Mouse (Mus musculus) cerebellum, adult 8-10 months (tissue): ENCODE measurements around the gene Itga3.
A peak's percentile ranks its signal among the peaks of the same experiment; 100 is the strongest.

Experiments
- DNase-seq: peaks from one replicate; pipeline ENCODE4 v3.0.0; 2022

Itga3 gene

DNA sequence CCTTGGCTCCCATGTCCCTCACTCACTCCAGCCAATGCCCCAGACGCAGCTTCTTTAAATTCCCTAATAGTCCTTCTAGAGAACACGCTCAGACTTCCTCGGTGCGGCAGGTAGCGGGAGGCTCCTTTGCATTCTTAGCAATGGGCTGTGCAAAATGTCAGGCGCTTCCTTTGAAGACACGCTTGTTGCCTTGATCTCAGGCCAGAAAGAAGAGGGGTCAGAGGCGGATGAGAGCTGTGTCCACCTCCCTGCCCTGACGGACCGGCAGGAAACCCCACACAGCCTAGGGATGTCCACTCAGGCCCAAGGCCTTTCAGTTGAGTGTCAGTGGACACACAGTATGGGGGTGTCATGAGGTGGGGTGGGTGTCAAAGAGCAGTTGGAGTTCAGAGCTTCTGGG lies 19.0 kb upstream of the Itga3 start:
- DNase-seq: no peak

DNA sequence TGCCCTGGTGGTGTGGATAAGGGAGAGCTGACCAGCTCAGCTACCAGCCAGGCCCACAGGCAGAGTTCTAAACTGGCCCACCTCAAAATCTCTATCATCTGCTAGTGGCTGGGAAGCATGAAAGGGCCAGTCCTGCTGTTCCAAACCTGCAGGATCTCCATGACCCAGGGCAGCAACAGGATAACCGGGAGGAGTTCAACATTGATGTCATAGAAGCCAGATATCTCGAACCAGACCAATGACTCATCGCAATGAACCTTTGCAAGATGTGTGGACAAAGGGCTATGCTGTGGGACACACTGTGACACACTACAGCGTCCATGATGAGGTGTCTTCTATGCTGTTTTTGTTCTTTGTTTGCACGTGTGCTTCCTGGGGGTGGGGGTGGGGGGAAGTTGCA lies 16.5 kb upstream of the Itga3 start:
- DNase-seq: no peak

DNA sequence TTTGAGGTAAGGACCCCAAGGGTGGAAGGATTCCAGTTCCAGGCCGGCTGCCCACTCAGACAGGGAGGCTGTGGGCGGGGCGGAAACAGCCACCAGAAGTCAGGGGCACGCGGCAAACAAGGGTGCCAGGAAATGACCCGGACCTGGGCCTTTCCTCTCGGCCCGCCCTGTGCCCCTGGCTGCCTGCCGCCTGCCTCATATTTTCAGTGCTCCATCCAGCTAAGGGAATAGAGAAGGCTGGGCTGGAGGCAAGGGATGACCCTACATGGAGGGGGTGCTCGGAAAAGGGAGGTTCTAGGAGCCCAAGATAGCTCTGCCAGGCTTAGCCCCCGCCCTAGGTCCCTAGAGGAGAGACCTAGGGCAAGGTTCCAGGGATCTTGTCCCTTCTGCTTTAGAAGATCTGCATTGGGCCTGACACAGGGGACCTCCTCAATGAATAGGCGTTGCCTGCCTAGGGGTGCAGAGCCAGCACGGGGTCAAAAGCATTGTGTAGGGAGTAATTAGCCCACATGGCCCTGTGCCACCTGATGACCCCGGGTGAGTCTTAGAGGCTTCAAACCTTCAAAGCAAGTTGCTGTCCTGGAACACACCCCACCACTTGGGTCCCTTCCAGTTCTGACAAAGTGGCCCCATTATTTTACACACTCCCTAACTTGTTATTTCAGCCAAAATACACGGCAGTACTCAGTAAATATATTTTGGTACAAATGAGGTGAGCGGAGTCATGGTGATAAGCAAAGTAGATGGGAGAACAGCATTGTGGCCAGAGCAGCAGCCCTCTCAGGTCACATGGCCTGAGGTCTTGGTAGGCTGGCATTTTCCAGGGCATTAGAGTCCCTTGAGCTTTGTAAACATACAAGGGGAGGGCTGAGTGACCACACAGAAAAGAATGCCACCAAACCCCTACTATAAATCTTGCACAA lies 12.5 kb upstream of the Itga3 start:
- no peak for DNase-seq

DNA sequence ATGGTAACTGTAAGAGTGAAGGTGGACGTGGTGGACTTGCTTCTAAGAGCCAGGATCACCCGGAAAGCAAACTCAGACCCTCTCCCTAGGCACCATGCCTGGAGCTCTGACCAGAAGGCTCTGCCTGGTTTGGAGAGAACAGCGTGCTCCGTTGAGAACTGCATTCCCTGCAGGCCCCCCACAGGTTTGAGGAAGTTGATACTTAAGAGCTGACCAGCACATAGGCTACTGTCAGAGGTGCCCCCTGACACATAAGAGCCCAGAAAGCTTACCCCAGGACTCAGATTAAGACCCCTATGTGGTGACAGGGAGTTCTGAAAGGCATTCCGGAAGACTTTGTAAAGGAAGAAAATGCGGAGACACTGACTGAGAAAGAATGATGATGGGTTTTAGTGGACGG lies 11.7 kb upstream of the Itga3 start:
- no peak for DNase-seq

DNA sequence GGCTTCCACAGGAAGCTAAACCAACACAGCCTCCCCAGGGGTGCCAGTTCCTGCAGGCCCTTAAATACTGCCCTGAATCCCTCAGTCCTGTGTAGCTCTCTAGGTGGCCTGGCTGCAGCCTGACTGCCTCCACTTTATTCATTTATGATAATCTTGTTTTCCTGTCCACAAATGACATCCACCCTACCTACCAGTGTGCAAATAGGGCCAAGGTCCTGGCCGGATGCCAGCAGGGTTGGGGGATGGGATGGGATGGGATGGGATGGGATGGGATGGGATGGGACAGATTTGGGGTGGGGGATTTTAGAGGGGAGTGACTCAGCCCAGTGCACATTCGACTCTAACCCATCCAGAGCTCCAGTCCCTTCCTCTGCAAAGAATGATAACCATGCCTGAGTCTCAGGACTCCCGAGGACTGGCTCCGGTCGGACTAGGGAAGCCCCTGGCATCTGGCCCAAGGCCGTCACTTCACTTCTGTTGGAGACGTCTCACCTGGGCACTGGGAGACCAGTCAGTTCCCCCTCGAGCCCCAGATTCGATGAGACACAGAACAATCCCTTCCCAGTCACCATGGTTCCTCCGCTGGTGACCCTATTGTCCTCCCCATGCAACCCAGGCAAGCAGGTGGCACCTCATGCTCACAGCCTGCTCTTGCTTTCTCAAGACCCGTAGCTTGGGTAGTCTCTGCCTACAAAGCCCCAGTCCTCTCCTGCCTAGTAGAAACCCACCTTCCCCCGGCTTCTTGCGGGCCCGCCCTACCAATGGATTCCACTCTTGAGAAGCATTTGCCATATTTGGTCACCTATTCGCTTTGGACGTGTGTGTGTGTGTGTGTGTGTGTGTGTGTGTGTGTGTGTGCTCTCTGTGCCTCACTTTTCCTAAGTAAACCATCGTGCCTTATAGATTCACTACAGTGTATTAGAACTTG lies 11.0 kb upstream of the Itga3 start:
- DNase-seq: no peak

DNA sequence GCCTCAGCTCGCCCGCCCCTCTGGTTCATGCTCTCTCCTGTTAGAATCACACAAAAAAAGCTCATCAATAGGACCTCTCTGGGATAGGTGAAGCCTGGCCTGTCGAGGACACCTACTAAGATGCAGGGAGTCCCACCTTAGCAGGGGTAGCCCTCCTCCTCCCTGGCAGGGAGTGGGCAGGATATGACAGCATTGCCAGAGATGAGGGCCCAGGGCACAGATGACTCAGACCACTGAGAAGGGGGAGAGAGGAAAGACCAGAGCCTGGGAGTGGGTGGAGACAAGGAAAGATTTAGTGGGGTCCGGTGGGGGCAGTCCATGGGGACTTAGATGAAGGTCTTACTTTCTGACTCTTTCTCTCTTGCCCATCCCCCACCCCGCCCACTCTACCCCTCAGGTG lies 9.6 kb upstream of the Itga3 start:
- no peak for DNase-seq

DNA sequence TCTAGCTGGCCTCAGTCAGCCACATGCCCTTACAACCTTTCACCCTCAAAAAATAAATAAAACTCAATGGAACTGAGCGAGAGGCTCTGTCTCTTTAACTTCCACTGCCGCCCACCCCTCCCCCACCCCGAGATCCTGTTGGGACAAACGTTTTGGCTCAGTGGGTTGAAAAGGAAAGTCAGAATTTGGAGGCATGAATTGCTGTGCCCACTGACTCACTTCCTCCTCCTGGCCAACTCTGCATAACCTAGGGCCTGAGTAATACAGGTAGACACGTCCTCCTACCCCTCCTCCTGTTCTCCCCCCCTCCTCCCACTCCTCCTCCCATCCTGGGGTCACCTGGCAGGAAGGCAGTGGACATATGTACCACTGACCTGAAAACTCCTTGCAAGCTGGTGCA lies 9.1 kb upstream of the Itga3 start:
- DNase-seq: no peak

DNA sequence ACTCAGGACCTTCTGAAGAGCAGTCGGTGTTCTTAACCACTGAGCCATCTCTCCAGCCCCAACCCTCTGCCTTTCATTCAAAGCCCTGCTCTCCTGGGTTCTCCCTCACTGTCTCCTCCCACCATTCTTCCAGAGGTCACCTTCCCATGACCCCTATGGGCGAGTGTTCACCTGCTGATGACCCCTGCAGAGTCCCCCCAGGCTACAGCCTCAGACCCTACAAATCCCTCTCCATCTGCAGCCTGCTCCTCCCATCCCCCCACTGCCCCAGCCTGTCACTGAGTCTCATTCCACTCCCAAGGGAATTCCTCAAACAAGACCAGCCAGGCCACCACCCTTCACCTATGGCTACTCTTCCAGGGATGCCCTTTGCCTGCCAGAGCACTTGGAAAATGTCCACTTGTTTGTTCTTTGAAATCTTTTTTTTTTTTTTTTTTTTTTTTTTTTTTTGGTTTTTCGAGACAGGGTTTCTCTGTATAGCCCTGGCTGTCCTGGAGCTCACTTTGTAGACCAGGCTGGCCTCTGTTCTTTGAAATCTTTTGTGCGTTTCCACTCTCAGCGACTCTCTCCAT lies 8.3 kb upstream of the Itga3 start:
- no peak for DNase-seq

DNA sequence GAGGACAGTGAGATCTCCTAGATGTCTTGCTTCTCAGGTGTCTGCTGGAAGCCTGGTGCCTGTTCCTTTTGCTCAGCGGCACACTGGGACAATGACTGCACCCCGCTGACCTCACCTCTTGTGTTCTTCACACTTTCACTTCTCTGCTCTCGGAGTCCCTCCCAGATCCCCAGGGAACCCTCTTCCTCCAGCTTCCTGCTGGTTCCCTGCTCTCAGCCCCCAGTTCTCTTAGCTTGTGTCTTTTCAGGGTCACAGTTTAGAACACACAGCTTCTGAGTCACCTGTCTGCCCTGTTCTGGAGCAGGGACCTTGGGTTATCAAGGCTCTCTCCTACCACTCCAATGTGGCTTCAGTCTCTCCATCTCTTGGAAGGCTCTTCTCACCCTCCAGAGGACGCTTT lies 7.6 kb upstream of the Itga3 start:
- DNase-seq: no peak

DNA sequence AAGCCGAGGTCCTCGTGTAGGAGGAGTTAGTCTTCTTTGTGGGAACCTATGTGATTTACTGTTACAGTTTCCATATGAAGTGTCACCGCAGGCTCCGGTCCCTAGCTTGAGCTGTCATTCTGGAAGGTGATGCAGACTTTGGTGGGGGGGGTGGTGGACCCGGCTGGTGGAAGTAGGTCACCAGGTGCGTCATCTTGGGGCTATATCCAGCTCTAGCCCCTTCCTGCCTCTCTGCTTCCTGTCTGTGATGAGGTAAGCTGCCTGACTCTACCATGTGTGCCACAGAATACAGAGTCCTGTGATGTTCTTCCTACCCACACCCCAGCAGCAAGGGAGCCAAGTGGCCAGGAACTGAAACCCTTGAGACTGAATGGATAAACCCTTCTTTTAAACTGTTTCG lies 6.3 kb upstream of the Itga3 start:
- no peak for DNase-seq

DNA sequence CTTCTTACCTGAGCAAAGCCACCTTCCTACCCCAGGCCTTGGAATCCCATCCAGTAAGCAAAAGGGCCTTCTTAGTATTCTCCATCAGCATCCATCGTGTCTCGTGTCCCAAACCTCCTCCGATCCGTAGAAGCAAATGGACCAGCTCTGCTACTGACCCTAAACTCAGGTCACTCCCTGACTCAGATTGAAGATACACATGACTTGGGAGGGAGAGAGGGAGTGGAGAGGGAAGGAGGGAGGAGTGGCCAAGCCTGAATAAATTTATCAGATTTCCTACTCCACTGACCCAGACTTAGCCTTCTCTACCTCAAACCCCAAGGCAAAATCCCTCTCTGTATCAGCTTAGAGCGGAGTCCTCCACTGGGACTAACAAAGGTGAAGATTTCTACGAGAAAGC lies 4.2 kb upstream of the Itga3 start:
- DNase-seq: no peak

DNA sequence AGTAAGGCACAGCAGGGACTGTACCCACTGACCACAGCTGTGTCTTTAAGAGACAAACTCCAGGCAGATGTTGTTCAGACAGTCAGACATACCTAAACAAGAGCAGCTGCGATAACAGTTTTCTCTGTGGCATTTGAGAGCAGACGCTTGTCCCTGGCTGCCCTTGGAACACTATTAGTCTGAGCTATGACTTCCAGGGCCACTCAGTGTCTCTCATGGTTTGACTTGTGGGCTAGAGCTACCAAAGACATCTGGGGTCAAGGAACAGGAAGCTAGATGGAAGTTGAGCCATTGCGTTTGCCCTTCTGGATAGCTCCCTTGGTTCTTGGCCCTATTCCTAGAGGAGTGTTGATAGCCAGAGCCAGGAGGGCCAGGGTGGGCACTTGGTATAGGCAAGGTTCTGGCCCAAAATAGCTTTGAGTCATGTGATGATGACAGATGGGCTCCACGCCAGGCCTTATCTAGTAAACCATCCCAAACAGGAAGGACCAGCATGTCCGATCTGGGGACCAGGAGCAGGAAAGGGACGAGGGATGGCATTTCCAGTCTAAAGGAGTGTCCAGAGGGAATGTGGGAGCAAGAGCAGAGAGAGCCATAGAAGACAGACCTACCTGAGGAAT lies 2.8 kb upstream of the Itga3 start:
- DNase-seq: no peak

DNA sequence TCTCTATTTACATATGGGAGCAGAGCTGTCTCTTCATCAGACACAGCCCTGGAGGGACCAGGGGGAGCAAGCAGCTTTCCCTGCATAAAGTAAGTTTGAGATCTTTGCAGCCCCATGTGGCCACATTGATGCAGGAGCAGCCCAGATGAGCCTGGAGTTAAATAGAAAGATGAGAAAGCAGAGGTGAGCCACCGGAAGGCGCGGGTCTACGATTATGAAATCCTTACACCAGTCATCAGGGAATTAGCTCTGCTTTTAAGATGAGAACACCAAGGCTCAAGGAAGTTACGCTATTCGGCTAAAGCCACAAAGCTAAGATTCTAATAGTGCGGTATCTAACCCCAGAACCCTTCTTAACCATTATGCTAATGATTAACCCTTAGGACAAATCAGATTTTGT lies 1.4 kb upstream of the Itga3 start:
- DNase-seq: no peak

DNA sequence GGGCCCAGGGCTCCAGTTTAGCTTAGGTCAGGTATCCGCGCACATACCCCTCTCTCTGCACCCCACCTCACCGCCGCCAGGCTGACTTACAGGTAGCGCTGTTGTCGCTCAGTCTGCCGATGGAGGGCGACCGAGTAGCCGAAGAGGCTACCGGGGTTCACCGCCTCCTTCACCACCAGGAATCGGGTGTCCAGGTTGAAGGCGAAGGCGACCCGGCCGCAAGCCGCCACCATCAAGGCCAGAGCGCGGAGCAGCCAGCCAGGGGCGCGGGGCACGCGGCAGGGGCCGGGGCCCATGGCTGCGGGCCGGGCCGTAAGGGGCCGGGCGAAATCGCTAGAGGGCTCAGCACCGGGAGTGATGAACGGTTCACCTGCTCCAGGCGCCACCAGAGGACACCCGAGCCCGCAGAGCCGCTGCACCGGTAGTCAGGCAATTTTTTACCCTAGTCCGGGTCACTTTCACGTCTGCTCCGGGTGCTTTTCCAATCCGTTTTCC lies 513 bp downstream of the Itga3 start:
- DNase-seq: peak; percentile 75

DNA sequence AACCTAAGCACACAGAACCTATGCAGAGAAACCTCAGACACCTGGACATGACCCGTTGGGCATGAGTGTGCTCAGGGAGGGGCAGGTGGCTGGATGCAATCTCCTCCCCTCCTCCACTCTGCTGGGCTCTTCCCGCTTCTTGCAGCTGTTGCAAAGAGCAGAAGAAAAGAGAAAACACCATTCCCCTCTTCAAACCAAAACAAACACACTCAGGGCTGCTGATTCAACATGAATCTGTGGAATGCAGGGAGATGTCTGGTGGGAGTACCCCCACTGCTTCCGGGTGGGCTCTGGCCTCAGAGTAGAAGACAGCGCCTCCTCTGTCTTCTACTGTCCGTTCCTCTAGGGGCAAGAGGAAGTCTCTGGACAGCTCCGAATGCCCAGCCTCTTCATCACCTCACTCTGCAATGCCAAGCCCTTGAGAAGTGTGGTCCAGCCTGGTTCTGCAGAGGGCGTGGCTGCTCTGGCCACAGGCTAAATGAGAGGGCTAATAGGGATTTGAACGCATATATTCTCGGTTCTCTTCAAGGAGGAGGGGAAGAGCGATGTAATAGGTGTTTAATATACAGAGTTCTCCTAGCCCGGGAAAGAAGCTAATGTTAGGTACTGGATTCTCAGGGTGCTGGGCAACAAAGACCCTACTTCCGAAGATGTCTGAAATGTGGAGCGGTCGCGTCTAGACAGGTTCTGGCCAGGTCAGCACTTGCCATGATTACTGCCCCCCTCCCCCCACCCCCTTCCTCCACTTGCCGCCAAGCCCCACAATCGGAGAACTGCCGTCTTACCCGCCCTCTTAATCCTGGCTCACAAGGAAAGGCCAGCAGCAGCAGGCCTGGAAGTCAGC lies 1.2 kb downstream of the Itga3 start:
- DNase-seq: no peak

DNA sequence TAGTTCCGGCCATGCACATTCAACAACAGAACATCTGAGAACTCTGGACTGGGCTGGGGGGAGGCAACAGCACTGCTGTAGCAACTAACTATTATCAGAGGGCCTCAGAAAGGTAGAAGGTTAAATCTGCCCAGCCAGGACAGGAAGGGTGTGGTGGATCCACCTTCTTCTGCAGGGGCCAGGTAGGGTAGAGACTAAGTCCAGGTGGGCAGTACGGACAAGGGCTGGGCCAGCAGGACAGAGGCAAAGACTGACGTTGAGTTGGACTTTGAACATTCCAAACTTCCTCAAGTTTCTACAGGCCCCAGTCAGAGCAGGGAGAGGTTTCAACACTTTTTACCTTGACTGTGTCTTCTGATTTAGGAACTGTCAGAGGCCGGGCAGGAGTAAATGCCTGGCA lies 1.9 kb downstream of the Itga3 start:
- no peak for DNase-seq

DNA sequence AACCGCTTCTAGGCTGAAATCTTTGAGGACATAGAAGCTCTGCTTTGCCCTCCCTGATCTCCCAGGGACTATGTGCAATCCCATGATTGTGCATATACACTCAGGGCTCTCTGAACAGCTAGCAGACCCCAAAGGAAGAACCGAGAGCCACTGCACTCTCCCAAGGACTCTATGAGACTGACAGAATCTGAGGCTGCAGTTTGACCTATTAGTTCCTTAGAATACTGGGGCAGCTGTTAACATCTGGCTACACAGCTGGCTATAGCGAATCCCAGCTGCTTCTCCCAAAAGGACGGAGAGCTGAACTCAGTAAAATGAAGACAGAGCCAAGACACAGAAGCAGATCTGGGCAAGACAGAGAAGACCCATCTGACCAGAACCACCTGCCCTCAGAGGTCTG lies 2.8 kb downstream of the Itga3 start:
- DNase-seq: no peak

DNA sequence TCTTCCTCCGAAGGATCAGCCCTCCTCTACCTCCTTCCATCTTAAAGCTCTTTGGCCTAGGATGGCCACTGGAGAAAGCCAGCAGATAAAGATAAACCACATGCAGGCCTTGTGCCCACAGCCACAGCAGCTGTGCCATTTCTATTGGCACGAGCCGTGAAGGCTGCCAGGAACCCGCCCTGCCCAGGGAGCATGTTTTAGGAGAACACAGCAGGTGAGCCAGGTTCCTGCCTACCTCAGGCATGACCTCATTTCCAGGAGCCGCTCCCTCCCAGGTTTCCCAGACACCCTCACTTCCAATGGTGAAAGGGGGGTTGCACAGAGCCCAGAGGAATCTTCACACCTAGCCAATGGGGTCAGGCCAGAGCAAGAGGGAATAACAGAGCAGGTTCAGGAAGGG lies 3.8 kb downstream of the Itga3 start:
- DNase-seq: peak; percentile 75

DNA sequence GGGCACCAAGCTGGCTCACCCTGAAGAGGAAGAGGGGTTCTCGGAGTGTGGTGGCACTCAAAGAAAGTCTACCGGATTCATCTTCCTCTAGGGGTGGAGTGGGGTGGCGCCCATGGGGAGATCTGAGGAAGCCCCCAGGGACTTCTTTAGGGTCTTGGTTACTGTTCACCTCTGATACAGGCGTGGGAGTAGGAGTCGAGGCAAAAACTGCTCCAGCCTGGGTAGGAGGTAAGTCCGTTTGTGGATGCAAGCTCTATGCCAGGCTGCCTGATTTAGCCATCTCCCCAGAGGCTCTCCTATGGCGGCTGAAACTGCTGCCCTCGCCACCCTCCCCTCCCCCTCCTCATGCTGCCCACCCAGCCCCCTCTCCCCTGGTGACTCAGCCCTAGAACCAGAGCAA lies 4.5 kb downstream of the Itga3 start:
- DNase-seq: no peak

DNA sequence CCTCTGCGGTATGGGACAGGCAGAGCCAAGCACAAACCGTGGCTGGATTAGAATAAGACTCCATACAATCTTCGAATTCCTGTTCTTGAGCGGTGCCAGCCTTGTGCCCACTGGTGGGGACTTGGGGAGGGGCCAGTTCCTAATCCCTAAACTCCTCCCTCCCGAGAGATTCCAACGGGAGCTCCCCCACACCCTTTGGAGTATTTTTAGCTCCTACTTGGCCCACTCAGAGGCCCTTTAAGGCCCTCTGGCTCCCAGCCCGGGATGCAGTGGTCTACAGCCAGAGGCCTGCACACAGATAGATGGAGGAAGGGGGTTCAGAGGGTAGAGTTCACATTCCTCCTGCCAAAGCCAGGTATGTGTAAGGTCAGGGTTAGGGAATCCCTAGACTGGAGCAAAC lies 5.3 kb downstream of the Itga3 start:
- DNase-seq: no peak

DNA sequence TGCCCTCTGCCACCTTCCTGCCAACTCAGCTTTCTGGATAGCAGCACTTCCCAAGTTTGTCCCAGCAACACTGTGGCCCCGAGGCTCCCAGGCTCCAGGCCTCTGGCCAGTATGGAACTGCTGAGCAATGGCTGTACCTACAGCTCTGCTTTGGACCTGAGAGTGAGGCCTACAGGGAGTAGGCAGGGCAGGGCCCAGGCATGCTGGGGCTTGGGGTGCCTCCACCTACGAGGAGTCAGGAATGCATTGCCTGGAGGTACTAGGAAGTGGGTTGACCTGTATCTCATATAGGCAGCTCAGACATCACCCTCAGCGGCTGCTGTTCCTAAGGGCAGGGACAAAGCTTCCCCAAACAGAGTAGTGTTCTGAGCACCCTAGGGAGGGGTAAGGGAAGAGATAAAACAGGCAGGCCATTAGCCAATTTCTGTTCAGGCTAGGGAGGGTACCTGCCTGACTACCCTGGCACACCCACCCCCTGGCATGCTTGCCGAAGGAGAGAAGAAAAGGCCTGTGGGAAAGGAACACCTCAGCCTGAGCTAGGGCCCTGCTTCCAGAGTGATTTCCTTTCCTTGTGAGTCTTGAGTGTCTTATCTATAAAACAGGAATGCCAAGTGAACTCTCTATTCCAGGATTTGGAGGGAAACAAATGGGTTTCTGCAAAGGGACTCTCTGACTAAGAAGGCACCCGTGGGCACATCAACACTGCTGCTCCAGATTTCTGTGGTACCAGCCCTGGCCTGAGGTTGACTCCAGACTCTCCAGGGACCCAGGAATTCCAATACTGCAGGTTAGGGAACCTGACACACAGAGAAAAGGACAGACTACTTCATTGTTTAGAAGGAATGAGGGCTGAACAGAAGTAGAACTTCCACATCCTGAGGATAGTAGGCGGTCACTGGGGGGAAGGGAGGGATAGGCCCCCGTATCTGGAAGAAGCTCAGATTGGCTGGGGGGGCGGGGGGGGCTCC lies 6.2 kb downstream of the Itga3 start:
- DNase-seq: no peak
